Mouse (Mus musculus): Measurements from ENCODE around the gene Cks1b. TPM values are rescaled to one million over a fixed set of nuclear protein-coding genes. Genes with fewer than 3 reads are reported as not detected.

Gene Cks1b
- 1 to 10 TPM; 1.8 to 2.3 TPM for total RNA-seq (2021)
- long read RNA-seq, experiment 1 = 0 reads
- long read RNA-seq, experiment 2, partial matches to known transcripts = 0 of 3 reads
- long read RNA-seq, experiment 2, other reads (novel, unspliced or antisense) = 0 of 3 reads

- peak; percentile 85 to 91 for DNase-seq (ENCODE audit: extremely low spot score in 1 of 2, low spot score in 2 of 2)
- intact Hi-C loops (cut with DNase I) = no loop called here
These were observed at the start of gene Cks1b, which contains the start of gene Shc1 for GRCm38 (mm10) chr3:89418170-89418860. TSS of gene Cks1b (minus strand) at chr3:89418383. TSS of gene Shc1 (plus strand) at chr3:89418443.

GRCm38 (mm10) chr3:89458965-89459807 is 41.0 kb upstream of the Cks1b start:
- Histone ChIP-seq H3K27ac (peak overlapping the region; percentile 92), H3K4me3 (peak overlapping the region; percentile 84)
- no peak for TF ChIP-seq CTCF (IDR thresholded peaks at IDR 0.05)
- DNase-seq (ENCODE audit: extremely low spot score in 1 of 2, low spot score in 2 of 2) = peak; percentile 87 to 89
- intact Hi-C loops (cut with DNase I) = loop anchor here (2.0 kb wide), 3 partner anchors 22 to 314 kb away; partner anchors contain the start of genes Pbxip1 and Ube2q1

More at GRCm38 (mm10) chr3:89418170-89418860, at the start of gene Cks1b, which contains the start of gene Shc1:
- no peak; the same call in 1 of the 2 replicates for TF ChIP-seq CTCF (IDR thresholded peaks at IDR 0.05)
- Histone ChIP-seq H3K4me3 (peak within 1 kb of the TSS; percentile 72), H3K27ac (peak within 1 kb of the TSS; percentile 78)

GRCm38 (mm10) chr3:89458372-89458964 is 40.3 kb upstream of the Cks1b start:
- peak overlapping the region; percentile 92 for H3K27ac ChIP-seq
- DNase-seq (ENCODE audit: extremely low spot score in 1 of 2, low spot score in 2 of 2) = no peak
- peak overlapping the region; percentile 84 for H3K4me3 ChIP-seq
- TF ChIP-seq CTCF (IDR thresholded peaks at IDR 0.05) = no peak
- intact Hi-C loops (cut with DNase I) = loop anchor here (2.0 kb wide), 3 partner anchors 22 to 314 kb away; partner anchors contain the start of genes Pbxip1 and Ube2q1

GRCm38 (mm10) chr3:89456726-89457665 is 38.8 kb upstream of the Cks1b start:
- TF ChIP-seq CTCF (IDR thresholded peaks at IDR 0.05) = peak; percentile 60
- no peak overlapping the region for H3K4me3 ChIP-seq
- intact Hi-C loops (cut with DNase I) = loop anchor here (2.0 kb wide), 2 partner anchors 232 to 402 kb away; no protein-coding TSS in a partner anchor
- DNase-seq (ENCODE audit: extremely low spot score in 1 of 2, low spot score in 2 of 2) = peak; percentile 40 to 65
- H3K27ac ChIP-seq = no peak overlapping the region

- no peak for DNase-seq (ENCODE audit: extremely low spot score in 1 of 2, low spot score in 2 of 2)
- no peak overlapping the region for H3K27ac ChIP-seq
- no peak overlapping the region for H3K4me3 ChIP-seq
- intact Hi-C loops (cut with DNase I) = loop anchor here (2.0 kb wide), 2 partner anchors 233 to 403 kb away; no protein-coding TSS in a partner anchor
- TF ChIP-seq CTCF (IDR thresholded peaks at IDR 0.05) = no peak
These were observed 37.7 kb upstream of the Cks1b start for GRCm38 (mm10) chr3:89455786-89456285.

DNA sequence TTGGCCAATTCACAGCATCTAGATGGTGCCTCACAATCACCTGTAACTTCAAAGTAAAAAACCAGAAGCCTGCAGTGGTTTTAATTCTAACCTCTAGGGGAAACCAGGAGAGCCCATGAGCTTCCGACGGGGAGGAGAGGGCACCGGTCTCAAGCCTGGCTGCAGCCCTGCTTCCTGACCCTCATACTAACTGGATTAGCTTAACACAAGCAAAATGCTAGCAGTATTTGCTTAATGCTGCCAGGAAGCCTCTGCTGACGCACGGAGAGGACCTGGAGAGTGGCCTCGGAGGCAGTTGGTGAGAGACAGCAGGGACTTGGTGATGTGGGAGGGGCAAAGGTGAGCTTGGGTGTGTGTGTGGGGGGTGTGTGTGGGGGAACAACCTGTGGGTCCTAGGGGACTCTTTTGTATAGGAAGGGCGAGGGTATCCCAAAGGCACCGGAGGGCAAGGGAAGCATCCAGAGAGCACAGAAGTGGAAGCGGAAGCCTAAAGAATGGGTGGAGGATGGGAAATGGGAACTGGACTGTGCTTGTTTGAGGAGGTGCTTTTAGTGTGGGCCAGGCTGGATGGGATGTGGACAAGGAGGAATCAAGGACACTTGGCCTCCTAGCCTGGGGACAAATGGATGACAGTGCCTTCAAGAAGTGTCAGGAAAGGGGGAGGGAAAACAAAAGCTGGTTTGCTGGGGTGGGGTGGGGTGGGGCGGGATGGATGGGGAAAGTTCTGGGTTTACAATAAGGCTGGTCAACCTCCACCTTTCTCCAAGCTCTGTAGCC is 36.4 kb upstream of the Cks1b start, which contains the start of gene Pmvk:
Gene Pmvk, plus strand, starts transcription at position 141 of the 777 bp plus-strand sequence.
- DNase-seq (ENCODE audit: extremely low spot score in 1 of 2, low spot score in 2 of 2) = no peak
- Histone ChIP-seq H3K27ac (no peak within 1 kb of the TSS), H3K4me3 (no peak within 1 kb of the TSS)
- intact Hi-C loops (cut with DNase I) = no loop called here
- no peak for TF ChIP-seq CTCF (IDR thresholded peaks at IDR 0.05)

DNA sequence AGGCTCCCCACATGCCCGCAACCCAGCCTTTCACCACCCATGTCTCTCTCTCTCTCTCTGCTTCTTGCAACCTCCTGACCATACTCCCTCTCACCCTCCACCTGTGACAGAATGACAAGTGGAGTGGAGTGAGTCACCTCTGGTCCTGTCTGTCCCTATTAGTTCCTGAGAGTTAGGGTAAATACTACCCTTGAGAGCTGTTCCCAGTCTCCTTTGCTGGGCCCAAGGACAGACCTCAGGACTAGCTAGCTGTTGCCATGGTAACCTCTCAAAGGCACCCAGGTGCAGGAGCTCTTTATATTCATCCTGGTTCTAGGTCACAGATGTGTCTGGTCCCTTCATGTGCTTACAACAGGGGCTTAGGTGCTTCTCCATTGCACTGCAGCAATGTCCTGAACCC is 33.7 kb upstream of the Cks1b start:
- intact Hi-C loops (cut with DNase I) = no loop called here
- H3K4me3 ChIP-seq = no peak overlapping the region
- DNase-seq (ENCODE audit: extremely low spot score in 1 of 2, low spot score in 2 of 2) = no peak
- no peak for TF ChIP-seq CTCF (IDR thresholded peaks at IDR 0.05)
- no peak overlapping the region for H3K27ac ChIP-seq

GRCm38 (mm10) chr3:89449541-89449940 is 31.4 kb upstream of the Cks1b start:
- Histone ChIP-seq H3K27ac (no peak overlapping the region), H3K4me3 (no peak overlapping the region)
- intact Hi-C loops (cut with DNase I) = loop anchor here (2.0 to 5.0 kb wide), 2 partner anchors 38 to 409 kb away; no protein-coding TSS in a partner anchor
- peak; percentile 82 for TF ChIP-seq CTCF (IDR thresholded peaks at IDR 0.05)
- DNase-seq (ENCODE audit: extremely low spot score in 1 of 2, low spot score in 2 of 2) = peak; percentile 67 to 75

- TF ChIP-seq CTCF (IDR thresholded peaks at IDR 0.05) = no peak
- H3K27ac ChIP-seq = no peak overlapping the region
- intact Hi-C loops (cut with DNase I) = loop anchor here (2.0 to 5.0 kb wide), 2 partner anchors 38 to 410 kb away; no protein-coding TSS in a partner anchor
- no peak overlapping the region for H3K4me3 ChIP-seq
- no peak for DNase-seq (ENCODE audit: extremely low spot score in 1 of 2, low spot score in 2 of 2)
These were observed 30.7 kb upstream of the Cks1b start for GRCm38 (mm10) chr3:89448720-89449537.

Data from left cerebral cortex, adult 2 months (tissue).